Mouse (Mus musculus) splenic B cell, adult 2 months (primary cell): Measurements from ENCODE around the gene Pafah1b1.

Experiments used
- DNase-seq: peaks from one replicate; pipeline ENCODE4 v3.0.0-alpha.2; 2011; ENCODE audit warnings: low read depth, low spot score
- H3K27me3 ChIP-seq: 2 replicates; pipeline ENCODE4 v1.6.1; 2012; ENCODE audit warnings: mild to moderate bottlenecking, low read length, moderate library complexity, mixed read lengths; ENCODE audit not compliant: control insufficient read depth, poor library complexity, insufficient read depth, severe bottlenecking
- H3K36me3 ChIP-seq: 2 replicates; pipeline ENCODE4 v1.6.1; 2012; ENCODE audit warnings: mild to moderate bottlenecking, low read length, moderate library complexity, mixed read lengths; ENCODE audit not compliant: control insufficient read depth, poor library complexity, insufficient read depth, severe bottlenecking

The Pafah1b1 gene

DNA sequence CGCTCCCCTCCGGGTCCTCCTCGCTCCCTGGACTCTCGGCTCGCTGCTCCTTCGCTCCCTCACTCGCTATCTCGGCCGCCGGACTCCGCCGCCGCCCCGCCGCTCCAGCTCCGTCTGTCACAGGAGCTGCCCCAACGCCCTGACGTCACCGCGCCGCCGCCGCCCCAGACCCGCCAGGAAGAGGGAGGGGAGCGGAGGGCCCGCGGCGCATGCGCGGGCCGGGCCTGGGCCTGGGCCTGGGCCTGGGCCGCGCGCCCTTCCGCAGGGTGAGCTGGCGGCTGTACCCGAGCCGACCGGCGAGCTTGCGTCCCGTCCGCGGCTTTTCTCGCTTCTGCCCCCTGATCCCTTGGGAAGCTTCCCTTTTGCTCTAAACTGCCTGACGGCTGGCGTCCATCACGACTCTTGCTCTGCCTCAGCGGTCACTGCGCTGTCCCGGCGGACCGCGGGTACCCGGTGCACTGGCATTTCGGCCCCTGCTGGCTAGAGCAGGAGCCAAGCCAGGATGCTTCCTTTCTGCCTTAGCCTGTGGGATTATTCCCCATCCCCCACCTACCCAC, at the start of gene Pafah1b1:
Pafah1b1 (minus strand) TSS at position 436 of the 557 bp plus-strand sequence.
- Histone ChIP-seq H3K36me3 (no peaks in the 10 kb centered on the region), H3K27me3 (no peaks in the 10 kb centered on the region)
- peak; percentile 96 for DNase-seq

- Histone ChIP-seq H3K27me3 (no peaks in the 10 kb centered on the region), H3K36me3 (peaks cover 7% of the 10 kb centered on the region)
- DNase-seq: no peak
Observed at GRCm38 (mm10) chr11:74772386-74772785, 47.9 kb upstream of the Pafah1b1 start.

DNA sequence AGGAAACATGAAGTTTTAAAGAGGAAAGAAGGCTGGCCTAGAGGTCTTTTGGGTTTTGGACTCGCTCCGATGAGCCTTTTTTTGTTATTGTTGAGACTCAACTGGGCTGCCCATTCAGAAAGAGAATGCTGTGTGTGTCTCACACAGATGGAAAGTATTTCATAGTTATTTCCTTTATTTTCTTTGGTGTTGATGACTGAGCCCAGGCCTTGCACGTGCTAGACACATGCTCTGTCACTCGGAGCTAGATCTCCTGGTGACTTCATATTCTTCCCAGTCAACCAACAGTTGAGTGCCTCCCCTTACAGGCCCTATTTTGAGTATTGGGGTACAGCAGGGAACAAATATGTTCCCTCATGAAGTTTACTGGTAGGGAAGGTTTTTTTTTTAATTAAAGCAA, 47.2 kb upstream of the Pafah1b1 start:
- peak; percentile 25 for DNase-seq
- Histone ChIP-seq H3K27me3 (no peaks in the 10 kb centered on the region), H3K36me3 (peaks cover 7% of the 10 kb centered on the region)

GRCm38 (mm10) chr11:74771234-74771633, 46.8 kb upstream of the Pafah1b1 start:
- H3K36me3 ChIP-seq: peaks cover 7% of the 10 kb centered on the region
- H3K27me3 ChIP-seq: no peaks in the 10 kb centered on the region
- DNase-seq: no peak

- peaks cover 7% of the 10 kb centered on the region for H3K36me3 ChIP-seq
- H3K27me3 ChIP-seq: no peaks in the 10 kb centered on the region
- peak; percentile 98 for DNase-seq
Observed at GRCm38 (mm10) chr11:74770595-74771207, 46.2 kb upstream of the Pafah1b1 start, which contains the start of gene Mettl16. Gene Mettl16, plus strand, starts transcription at chr11:74770830.

DNA sequence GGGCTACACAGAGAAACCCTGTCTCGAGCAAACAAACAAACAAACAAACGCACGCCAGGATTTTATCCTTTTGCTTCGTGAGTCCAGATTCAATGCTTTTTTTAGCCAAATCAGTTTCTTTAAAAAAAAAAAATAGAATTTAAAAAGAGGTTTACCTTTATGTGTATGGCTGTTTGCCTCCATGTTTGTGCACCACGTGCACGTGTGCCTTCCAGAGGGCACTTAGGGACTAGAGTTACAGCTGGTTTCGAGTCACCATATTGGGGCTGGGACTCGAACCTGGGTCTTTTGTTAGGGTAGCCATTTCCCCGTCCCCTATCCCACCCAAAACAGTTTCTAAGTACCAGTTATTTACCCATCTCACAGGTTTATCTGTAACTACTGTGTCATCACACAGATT, 45.6 kb upstream of the Pafah1b1 start:
- peaks cover 7% of the 10 kb centered on the region for H3K36me3 ChIP-seq
- no peaks in the 10 kb centered on the region for H3K27me3 ChIP-seq
- DNase-seq: no peak

DNA sequence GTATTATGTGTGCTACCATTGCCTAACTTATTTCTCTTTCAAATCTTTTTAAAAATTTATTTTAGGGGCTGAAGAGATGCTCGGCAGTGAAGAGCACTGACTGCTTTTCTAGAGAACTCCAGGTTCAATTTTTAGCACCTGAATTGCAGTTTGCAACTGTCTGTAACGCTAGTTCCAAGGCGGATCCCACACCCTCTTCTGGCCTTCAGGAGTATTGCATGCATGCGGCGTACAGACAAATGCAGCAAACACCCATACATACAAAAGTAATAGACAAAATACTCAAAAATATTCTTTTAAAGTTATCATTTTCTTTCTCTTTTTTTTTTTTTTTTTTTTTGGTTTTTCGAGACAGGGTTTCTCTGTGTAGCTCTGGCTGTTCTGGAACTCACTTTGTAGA, 43.6 kb upstream of the Pafah1b1 start:
- no peaks in the 10 kb centered on the region for H3K27me3 ChIP-seq
- peak; percentile 75 for DNase-seq
- H3K36me3 ChIP-seq: no peaks in the 10 kb centered on the region

GRCm38 (mm10) chr11:74767469-74767868, 43.0 kb upstream of the Pafah1b1 start:
- DNase-seq: no peak

DNA sequence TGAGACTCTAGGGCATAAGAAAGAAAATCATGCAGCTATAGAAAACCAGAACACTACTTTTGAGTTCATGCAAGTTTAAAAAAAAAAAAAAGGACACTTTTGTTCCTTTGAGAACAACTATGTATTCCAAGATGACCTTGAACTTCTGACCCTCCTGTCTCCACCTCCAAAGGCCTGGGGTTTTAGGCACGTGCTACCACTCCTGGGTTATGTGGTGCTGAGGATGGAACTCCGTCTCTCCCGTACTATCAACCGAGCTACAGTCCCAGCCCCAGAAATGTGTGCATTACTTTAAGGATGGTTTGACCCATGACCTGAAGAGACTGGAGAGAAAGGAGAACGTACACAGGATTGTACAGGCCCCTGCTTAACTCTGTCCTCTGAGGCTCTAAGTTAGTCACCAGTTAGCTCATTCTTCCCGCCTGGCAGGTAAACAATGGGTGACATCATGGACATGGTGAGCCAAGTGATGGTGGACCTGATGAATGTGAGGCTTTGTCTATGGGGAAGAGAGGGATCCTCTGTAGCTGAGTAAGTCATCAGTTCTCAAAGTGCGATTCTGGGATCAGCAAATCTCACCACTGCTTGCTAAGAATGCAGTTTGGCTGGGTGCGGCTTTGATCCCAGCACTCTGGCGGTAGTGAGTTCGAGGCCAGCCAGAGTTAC, 39.6 kb upstream of the Pafah1b1 start:
- no peaks in the 10 kb centered on the region for H3K36me3 ChIP-seq
- H3K27me3 ChIP-seq: no peaks in the 10 kb centered on the region
- no peak for DNase-seq

More at GRCm38 (mm10) chr11:74767469-74767868, 43.0 kb upstream of the Pafah1b1 start:
- Histone ChIP-seq H3K27me3 (no peaks in the 10 kb centered on the region), H3K36me3 (no peaks in the 10 kb centered on the region)

DNA sequence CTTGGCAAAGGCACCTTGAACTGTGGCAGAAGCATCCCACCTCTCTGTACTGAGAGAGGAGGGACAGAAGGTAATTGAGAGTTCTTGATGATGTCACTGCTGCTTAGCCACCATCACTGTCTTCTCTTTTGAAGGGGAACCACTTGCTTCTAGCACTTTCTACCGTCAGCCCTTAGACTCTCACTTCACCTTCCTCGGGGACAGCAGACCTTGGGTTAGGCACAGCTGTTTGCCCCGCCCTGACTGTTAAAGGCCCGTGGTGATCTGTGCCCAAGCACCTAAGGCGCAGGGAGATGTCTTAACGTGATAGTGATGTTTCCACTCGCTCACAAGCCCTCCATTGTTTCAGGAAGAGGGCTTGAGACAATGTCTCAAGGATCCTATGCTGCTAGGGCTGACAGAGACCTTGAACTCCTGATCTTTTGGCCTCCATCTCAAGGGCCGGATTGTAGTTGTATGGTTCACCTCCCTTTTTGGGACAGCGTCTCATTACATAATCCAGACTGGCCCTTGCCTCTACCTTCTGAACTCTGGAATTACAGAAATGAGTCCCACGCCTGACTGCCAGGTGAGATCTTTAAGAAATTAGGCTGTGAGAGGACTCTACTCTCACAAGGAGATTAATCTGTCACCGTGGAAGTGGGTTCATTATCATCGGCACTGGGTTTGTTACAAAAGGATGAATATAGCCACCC, 36.7 kb upstream of the Pafah1b1 start:
- no peaks in the 10 kb centered on the region for H3K27me3 ChIP-seq
- peak; percentile 18 for DNase-seq
- no peaks in the 10 kb centered on the region for H3K36me3 ChIP-seq

DNA sequence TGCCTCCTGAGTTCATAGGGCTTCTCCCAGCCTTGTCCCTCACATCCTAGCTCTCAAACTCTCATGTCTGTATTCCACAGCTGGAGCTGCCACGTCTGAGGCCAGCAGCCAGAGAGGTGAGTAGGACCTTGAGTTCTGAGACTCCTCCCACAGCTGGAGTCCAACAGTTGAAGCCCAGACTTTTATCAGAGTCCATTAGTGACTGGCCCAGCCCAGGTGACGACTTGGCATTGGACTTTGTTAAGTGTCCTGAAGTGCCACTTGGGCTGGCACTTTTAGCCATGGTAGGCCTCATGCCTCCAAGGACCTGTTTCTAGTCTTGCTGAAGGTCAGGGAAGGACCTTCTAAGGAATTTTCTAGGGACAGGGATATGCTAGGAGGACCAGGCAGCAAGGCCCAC, 32.2 kb upstream of the Pafah1b1 start:
- Histone ChIP-seq H3K27me3 (no peaks in the 10 kb centered on the region), H3K36me3 (no peaks in the 10 kb centered on the region)
- no peak for DNase-seq

DNA sequence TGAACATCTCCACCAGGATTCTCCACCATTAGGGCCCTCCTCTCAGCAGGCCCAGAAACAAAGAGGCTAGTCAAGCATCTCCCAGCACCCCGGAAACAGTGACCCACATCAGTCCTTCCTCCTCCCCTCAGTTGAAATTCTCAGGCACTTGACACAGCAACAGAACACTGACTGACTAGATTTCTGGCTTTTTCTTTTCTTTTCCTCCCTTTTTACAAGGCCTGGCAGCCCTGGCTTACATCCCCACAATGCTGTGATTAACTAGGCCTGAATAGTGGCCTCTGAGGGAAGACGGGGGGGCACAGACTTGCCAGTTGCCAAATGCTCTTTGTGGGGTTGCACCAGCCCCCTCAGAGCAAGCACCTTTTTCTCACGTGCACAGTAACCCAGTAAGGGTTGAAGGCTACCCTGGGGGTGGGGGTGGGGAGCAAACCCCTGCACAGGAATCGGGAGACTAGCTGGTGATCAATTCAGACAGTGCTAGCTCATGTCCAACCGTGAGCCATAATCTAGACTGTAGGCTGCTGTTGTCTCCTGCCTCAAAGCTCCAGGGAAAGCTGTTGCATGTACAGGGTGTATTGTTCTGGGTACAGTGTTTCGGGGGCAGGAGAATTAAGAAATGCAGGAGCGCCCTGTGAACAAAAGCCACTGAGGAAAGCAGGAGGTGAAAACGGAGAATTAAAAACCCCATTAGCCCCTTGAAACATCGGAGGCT, 27.0 kb upstream of the Pafah1b1 start:
- H3K36me3 ChIP-seq: no peaks in the 10 kb centered on the region
- no peaks in the 10 kb centered on the region for H3K27me3 ChIP-seq
- no peak for DNase-seq

DNA sequence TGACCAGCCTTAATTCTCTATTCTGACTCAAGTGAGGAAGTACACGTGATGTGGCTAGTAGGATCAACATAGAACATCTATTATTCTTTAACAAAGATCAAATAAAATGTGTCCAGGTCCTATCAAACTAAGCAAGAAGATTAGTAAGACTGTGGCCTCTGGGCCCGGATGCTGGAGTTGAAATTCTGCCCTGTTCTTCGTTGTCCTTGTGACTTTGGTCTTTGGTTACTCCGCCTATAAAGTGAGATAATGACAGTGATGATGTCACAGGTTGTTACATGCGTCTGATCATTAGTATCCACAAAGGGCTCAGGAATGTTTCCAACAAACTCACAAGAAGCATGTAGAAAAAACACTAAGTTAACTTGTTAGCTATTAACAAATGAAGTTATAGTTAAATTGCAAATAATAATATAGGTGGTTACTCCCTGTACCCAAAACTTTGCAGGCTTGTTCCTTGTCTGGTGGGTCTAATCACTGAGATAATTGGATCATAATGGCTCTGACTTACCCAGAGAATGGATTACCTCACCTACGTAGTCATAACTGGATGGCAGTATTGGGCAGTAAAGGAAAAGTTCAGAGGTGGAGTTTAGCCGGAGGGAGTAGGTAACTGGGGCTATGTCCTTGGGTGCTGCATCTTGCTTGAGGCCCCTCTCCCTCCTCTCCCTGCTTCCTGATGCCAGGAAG, 26.3 kb upstream of the Pafah1b1 start:
- no peaks in the 10 kb centered on the region for H3K27me3 ChIP-seq
- DNase-seq: no peak
- H3K36me3 ChIP-seq: no peaks in the 10 kb centered on the region

GRCm38 (mm10) chr11:74749241-74749640, 24.8 kb upstream of the Pafah1b1 start:
- H3K27me3 ChIP-seq: no peaks in the 10 kb centered on the region
- no peak for DNase-seq
- no peaks in the 10 kb centered on the region for H3K36me3 ChIP-seq
